Comparison of ENCODE assay signal across 9 mouse cellular contexts in the genomic region with DNA sequence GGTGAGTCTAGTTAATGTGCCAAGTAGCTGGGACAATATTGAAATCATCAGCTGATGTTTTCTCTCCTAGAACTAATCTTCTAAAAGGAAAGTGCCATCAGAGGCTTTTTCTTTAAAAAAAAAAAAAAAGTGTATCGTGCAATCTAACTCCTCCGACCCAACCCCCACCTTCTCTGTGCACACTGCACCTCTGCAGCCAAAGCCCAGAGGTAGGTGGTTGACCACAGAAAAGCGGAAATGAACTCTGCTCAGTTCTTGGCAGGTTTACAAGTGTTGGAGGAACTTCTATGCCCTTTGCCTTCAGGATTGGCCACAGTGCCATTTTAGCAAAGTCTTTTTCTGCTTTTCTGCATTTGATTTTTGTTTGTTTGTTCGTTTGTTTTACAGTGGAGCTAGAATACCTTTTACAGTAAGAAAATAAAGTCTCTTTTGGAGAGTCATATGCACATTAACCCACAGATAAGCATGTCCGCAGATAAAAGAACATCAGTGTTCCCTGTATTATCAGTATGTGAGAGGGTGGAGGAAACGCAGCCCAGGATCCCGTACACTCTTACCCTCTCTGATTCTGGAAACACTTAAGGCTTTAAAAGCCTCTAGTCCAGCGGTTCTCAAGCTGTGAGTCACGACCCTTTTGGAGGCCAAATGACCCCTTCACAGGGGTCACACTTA. TPM values are rescaled to one million over a fixed set of nuclear protein-coding genes. Genes with fewer than 3 reads are reported as not detected.
DNase-seq lines count a peak whose midpoint lies in the region; ATAC-seq and TF ChIP-seq lines count a peak whose summit lies in the region.
"Had no signal": no experiment of that assay in that cellular context is flagged by ENCODE, and none has a peak within 500 bp of the region (broad histone marks: within the 10 kb centered on the region; RNA-seq: fewer than 3 reads in every experiment).

A gene (minus strand): TSS at position 88 of the 672 bp plus-strand sequence.

- H3K4me3 ChIP-seq in liver, embryonic 14.5 days (ENCODE audit: insufficient read depth in 1 of 2, low read depth in 2 of 2, low read length in 2 of 2) = peak within 1 kb of the TSS in 1 of 2 experiments; percentile 4; a peak in 2 of 4 replicates
- H3K4me3 ChIP-seq in hindbrain, embryonic 11.5 days (ENCODE audit: low read depth, low read length) = no peak within 1 kb of the TSS
- H3K4me3 ChIP-seq: heart, adult 2 months had no signal

- TF ChIP-seq EP300 in liver, embryonic 14.5 days (IDR thresholded peaks at IDR 0.05; ENCODE audit: low read depth) = no peak

- peak; percentile 67 for ATAC-seq in liver, embryonic 14.5 days (ENCODE audit: insufficient read depth)
- no peak for ATAC-seq in hindbrain, embryonic 11.5 days (ENCODE audit: low FRiP score)

- H3K9me3 ChIP-seq in liver, embryonic 14.5 days (ENCODE audit: control insufficient read depth, low read length) = no peaks in the 10 kb centered on the region
- H3K9me3 ChIP-seq in hindbrain, embryonic 11.5 days (ENCODE audit: control insufficient read depth, low read length) = no peaks in the 10 kb centered on the region

- H3K27me3 ChIP-seq in liver, embryonic 14.5 days (ENCODE audit: control insufficient read depth, insufficient read depth, low read length) = no peaks in the 10 kb centered on the region
- H3K27me3 ChIP-seq in hindbrain, embryonic 11.5 days (ENCODE audit: control insufficient read depth, insufficient read depth, low read length) = no peaks in the 10 kb centered on the region

- no peak for TF ChIP-seq CTCF in liver, embryonic 14.5 days (IDR thresholded peaks at IDR 0.05; ENCODE audit: low read depth)

- peak within 1 kb of the TSS; percentile 19; the same call in 1 of the 2 replicates for H3K27ac ChIP-seq in liver, embryonic 14.5 days
- H3K27ac ChIP-seq in hindbrain, embryonic 11.5 days (ENCODE audit: low read depth, low read length) = no peak within 1 kb of the TSS
- H3K27ac ChIP-seq: heart, adult 2 months had no signal

- DNase-seq in CD4-positive, CD25-positive, alpha-beta regulatory T cell, adult 2 months (ENCODE audit: low read depth, low spot score) = peak; percentile 79
- peak; percentile 74 for DNase-seq in c-Kit-positive CD71-negative TER-119-negative erythroid progenitor cells, embryonic 14.5 days (ENCODE audit: low read depth)
- peak in 2 of 3 experiments; percentile 26 to 44 for DNase-seq in liver, embryonic 14.5 days (ENCODE audit: low read depth in 3 of 3, low spot score in 3 of 3)
- peak; percentile 35 for DNase-seq in spleen, adult 12 weeks (ENCODE audit: low spot score)
- no peak for DNase-seq in hindbrain, embryonic 11.5 days (ENCODE audit: low spot score)
- no peak for DNase-seq in cerebellum, postnatal 36 days
- DNase-seq in embryo, embryonic 10.5 days (ENCODE audit: low spot score) = no peak
- no peak for DNase-seq in frontal cortex, postnatal 14 days (ENCODE audit: low spot score in 2 of 2)

- no peak within 1 kb of the TSS for H3K9ac ChIP-seq in liver, embryonic 14.5 days (replicated peaks)
- no peak within 1 kb of the TSS for H3K9ac ChIP-seq in hindbrain, embryonic 11.5 days (ENCODE audit: low read depth, low read length)

- 11% methylated on average over 9 of the region's 9 CpGs for WGBS in liver, embryonic 14.5 days (ENCODE audit: insufficient replicate concordance)
- WGBS in hindbrain, embryonic 11.5 days = 72% methylated on average over 9 of the region's 9 CpGs

- H3K4me2 ChIP-seq in liver, embryonic 14.5 days (ENCODE audit: low read depth) = peak within 1 kb of the TSS; percentile 48
- no peak within 1 kb of the TSS for H3K4me2 ChIP-seq in hindbrain, embryonic 11.5 days (replicated peaks; ENCODE audit: low read depth, low read length)

- peaks cover 15 to 27% of the 10 kb centered on the region in 2 experiments for H3K4me1 ChIP-seq in liver, embryonic 14.5 days (replicated peaks; ENCODE audit: control insufficient read depth in 2 of 2, insufficient read depth in 2 of 2, low read length in 1 of 2)
- no peaks in the 10 kb centered on the region for H3K4me1 ChIP-seq in hindbrain, embryonic 11.5 days (replicated peaks; ENCODE audit: control insufficient read depth, insufficient read depth, low read length)

- H3K36me3 ChIP-seq in liver, embryonic 14.5 days (replicated peaks; ENCODE audit: control insufficient read depth, insufficient read depth, low read depth) = no peaks in the 10 kb centered on the region
- H3K36me3 ChIP-seq in hindbrain, embryonic 11.5 days (ENCODE audit: control insufficient read depth, insufficient read depth, low read length) = no peaks in the 10 kb centered on the region

RNA-seq across cellular contexts. Expression of the gene that starts here (rescaled TPM):
- polyA plus RNA-seq in liver, embryonic 14.5 days (2012; rRNA removed) = 8.0 and 9.7 TPM in 2 replicates
- polyA plus RNA-seq in liver, embryonic 14.5 days (2014; fragmentation: Nextera tagmentation; extraction: Ambion mirVana) = 7.6 and 8.7 TPM in 2 replicates
- 0.86 and 1.2 TPM in 2 replicates for polyA plus RNA-seq in hindbrain, embryonic 11.5 days (2014; fragmentation: Nextera tagmentation; extraction: Ambion mirVana)

Comparison
In these comparisons a context has a peak if more than half of its experiments do, and no peak if none do; other contexts are left out.
1. DNase-seq: peak in CD4-positive, CD25-positive, alpha-beta regulatory T cell, adult 2 months (single experiment), c-Kit-positive CD71-negative TER-119-negative erythroid progenitor cells, embryonic 14.5 days (single experiment), liver, embryonic 14.5 days (2 of 3) and spleen, adult 12 weeks (single experiment); none in hindbrain, embryonic 11.5 days (single experiment), cerebellum, postnatal 36 days (0 of 2), embryo, embryonic 10.5 days (single experiment) and frontal cortex, postnatal 14 days (0 of 2).